Mouse (Mus musculus): ENCODE measurements around the gene Dlgap5.

- no peak for TF ChIP-seq CTCF (IDR thresholded peaks at IDR 0.05; ENCODE audit: low read depth)
- TF ChIP-seq EP300 (IDR thresholded peaks at IDR 0.05; ENCODE audit: low read depth), result no peak
Observed at GRCm38 (mm10) chr14:47373728-47374678, 44.2 kb downstream of the Dlgap5 start.
